Mouse (Mus musculus) liver, adult 2 months (tissue): ENCODE measurements around the gene Armc12. TPM values are rescaled to one million over a fixed set of nuclear protein-coding genes. Genes with fewer than 3 reads are reported as not detected.

Experiments
- DNase-seq: peaks from one replicate; pipeline ENCODE4 v3.0.0-alpha.2; 2011; ENCODE audit warnings: low read depth, low spot score; ENCODE audit errors: extremely low read depth
- H3K27ac ChIP-seq: fragments of 200-500 bp; replicated peaks from 2 replicates; pipeline ENCODE4 v1.5.1; 2012; ENCODE audit warnings: low read depth, mild to moderate bottlenecking, control low read depth, inconsistent platforms, low read length; ENCODE audit not compliant: insufficient read depth
- H3K27me3 ChIP-seq: fragments of 200-500 bp; 2 replicates; pipeline ENCODE4 v1.6.1; 2012; ENCODE audit warnings: mild to moderate bottlenecking, moderate library complexity, low read length, inconsistent platforms; ENCODE audit not compliant: control insufficient read depth, insufficient read depth
- H3K36me3 ChIP-seq: fragments of 200-500 bp; 2 replicates; pipeline ENCODE4 v1.6.1; 2012; ENCODE audit warnings: low read length, inconsistent platforms; ENCODE audit not compliant: control insufficient read depth, insufficient read depth
- H3K4me1 ChIP-seq: fragments of 200-500 bp; 2 replicates; pipeline ENCODE4 v1.6.1; 2011; ENCODE audit warnings: low read length; ENCODE audit not compliant: control insufficient read depth, insufficient read depth
- H3K4me3 ChIP-seq: fragments of 200-500 bp; 2 replicates; pipeline ENCODE4 v1.5.1; 2011; ENCODE audit warnings: low read depth, mild to moderate bottlenecking, control low read depth, low read length, moderate library complexity; ENCODE audit not compliant: insufficient read depth
- H3K79me2 ChIP-seq: fragments of 200-500 bp; 2 replicates; pipeline ENCODE4 v1.6.1; 2012; ENCODE audit warnings: inconsistent platforms, mild to moderate bottlenecking, low read length, moderate library complexity; ENCODE audit not compliant: control insufficient read depth, insufficient read depth
- H3K9ac ChIP-seq: fragments of 200-500 bp; 2 replicates; pipeline ENCODE4 v1.6.1; 2012; ENCODE audit warnings: low read depth, mild to moderate bottlenecking, control low read depth, inconsistent platforms, low read length
- CTCF ChIP-seq: fragments of 200-500 bp; IDR thresholded peaks from 2 replicates; pipeline ENCODE4 v1.5.1; 2011; ENCODE audit warnings: low read depth, low read length, control low read depth
- POLR2A ChIP-seq: fragments of 200-500 bp; IDR thresholded peaks from 2 replicates; pipeline ENCODE4 v1.6.1; 2011; ENCODE audit warnings: low read length, control low read depth; ENCODE audit not compliant: insufficient read depth; ENCODE audit errors: extremely low read depth
- WGBS: fragments of 180-500 bp; shearing (Covaris S2); methylation state at CpG from one replicate; pipeline ENCODE4 v1.1.7; 2018; 5-methylcytosine and 5-hydroxymethylcytosine counted together
- polyA plus RNA-seq: library from polyadenylated mRNA; depleted of rRNA; stranded (reverse); fragments of >200 nt; gene quantifications from 2 replicates; pipeline ENCODE4 v1.2.3, GENCODE M21; 2012
- total RNA-seq: library from RNA; depleted of rRNA; stranded (reverse); fragments of >200 nt; gene quantifications from 2 replicates; pipeline ENCODE4 v1.2.3, GENCODE M21; 2014

The Armc12 gene
- total and polyA plus RNA-seq, 2 experiments: not detected

GRCm38 (mm10) chr17:28518615-28519071, 12.0 kb upstream of the Armc12 start:
- TF ChIP-seq CTCF: no peak
- 0 out of 2 replicates have a peak, but pooled peaks have one; percentile 3 for TF ChIP-seq POLR2A
- Histone ChIP-seq H3K9ac (peak overlapping the region; percentile 90), H3K27ac (peak overlapping the region; percentile 90), H3K4me3 (peak overlapping the region; percentile 79), H3K27me3 (no peaks in the 10 kb centered on the region), H3K36me3 (no peaks in the 10 kb centered on the region), H3K79me2 (no peaks in the 10 kb centered on the region), H3K4me1 (peaks cover 22% of the 10 kb centered on the region)
- DNase-seq: no peak
- 52% methylated on average over 8 of the region's 8 CpGs for WGBS

- H3K9ac ChIP-seq: no peak overlapping the region
- DNase-seq: no peak
- H3K4me3 ChIP-seq: no peak overlapping the region
- no peak overlapping the region for H3K27ac ChIP-seq
- H3K4me1 ChIP-seq: peaks cover 22% of the 10 kb centered on the region
- TF ChIP-seq POLR2A: no peak
- TF ChIP-seq CTCF: peak; percentile 8; the same call in 1 of the 2 replicates
- 81% methylated on average over 3 of the region's 3 CpGs for WGBS
- H3K36me3 ChIP-seq: no peaks in the 10 kb centered on the region
- no peaks in the 10 kb centered on the region for H3K79me2 ChIP-seq
- no peaks in the 10 kb centered on the region for H3K27me3 ChIP-seq
Measured at GRCm38 (mm10) chr17:28519827-28520226, 10.8 kb upstream of the Armc12 start.

- no peaks in the 10 kb centered on the region for H3K36me3 ChIP-seq
- H3K4me3 ChIP-seq: no peak overlapping the region
- no peak overlapping the region for H3K9ac ChIP-seq
- no peaks in the 10 kb centered on the region for H3K79me2 ChIP-seq
- H3K27me3 ChIP-seq: no peaks in the 10 kb centered on the region
- WGBS: 89% methylated on average over 4 of the region's 4 CpGs
- peaks cover 22% of the 10 kb centered on the region for H3K4me1 ChIP-seq
- H3K27ac ChIP-seq: no peak overlapping the region
- TF ChIP-seq CTCF (no peak), POLR2A (no peak)
- DNase-seq: no peak
Measured at GRCm38 (mm10) chr17:28520561-28520960, 10.0 kb upstream of the Armc12 start.

GRCm38 (mm10) chr17:28521071-28521726, 9.4 kb upstream of the Armc12 start:
- no peaks in the 10 kb centered on the region for H3K79me2 ChIP-seq
- 79% methylated on average over 5 of the region's 5 CpGs for WGBS
- no peak overlapping the region for H3K27ac ChIP-seq
- TF ChIP-seq POLR2A: no peak
- TF ChIP-seq CTCF: no peak
- H3K36me3 ChIP-seq: no peaks in the 10 kb centered on the region
- no peak overlapping the region for H3K9ac ChIP-seq
- H3K4me3 ChIP-seq: no peak overlapping the region
- DNase-seq: no peak
- H3K4me1 ChIP-seq: peaks cover 19% of the 10 kb centered on the region
- no peaks in the 10 kb centered on the region for H3K27me3 ChIP-seq

DNA sequence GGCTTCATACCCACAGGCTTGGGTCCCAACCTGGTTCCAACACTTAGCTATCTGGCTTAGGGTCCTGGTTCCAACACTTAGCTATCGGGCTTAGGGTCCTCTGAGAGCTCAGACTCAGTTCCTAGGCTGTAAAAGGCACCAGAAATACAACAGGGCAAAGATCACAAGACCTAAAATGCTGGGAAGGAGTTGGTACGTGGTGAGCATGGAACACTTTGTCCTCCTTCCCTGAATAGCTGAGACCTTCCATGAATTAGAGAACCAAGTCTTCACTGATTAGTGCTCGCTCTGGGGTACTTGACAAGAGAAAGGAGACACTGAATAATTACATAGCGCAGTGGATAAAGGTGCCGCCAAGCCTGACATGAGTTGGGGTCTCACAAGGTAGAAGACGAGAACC, 8.7 kb upstream of the Armc12 start:
- Histone ChIP-seq H3K79me2 (no peaks in the 10 kb centered on the region), H3K4me1 (peaks cover 19% of the 10 kb centered on the region), H3K27me3 (no peaks in the 10 kb centered on the region), H3K36me3 (no peaks in the 10 kb centered on the region), H3K27ac (no peak overlapping the region), H3K4me3 (no peak overlapping the region), H3K9ac (0 out of 2 replicates have a peak overlapping the region, but pooled peaks have one; percentile 7)
- 55% methylated on average over 6 of the region's 6 CpGs for WGBS
- TF ChIP-seq POLR2A (no peak), CTCF (no peak)
- DNase-seq: no peak

DNA sequence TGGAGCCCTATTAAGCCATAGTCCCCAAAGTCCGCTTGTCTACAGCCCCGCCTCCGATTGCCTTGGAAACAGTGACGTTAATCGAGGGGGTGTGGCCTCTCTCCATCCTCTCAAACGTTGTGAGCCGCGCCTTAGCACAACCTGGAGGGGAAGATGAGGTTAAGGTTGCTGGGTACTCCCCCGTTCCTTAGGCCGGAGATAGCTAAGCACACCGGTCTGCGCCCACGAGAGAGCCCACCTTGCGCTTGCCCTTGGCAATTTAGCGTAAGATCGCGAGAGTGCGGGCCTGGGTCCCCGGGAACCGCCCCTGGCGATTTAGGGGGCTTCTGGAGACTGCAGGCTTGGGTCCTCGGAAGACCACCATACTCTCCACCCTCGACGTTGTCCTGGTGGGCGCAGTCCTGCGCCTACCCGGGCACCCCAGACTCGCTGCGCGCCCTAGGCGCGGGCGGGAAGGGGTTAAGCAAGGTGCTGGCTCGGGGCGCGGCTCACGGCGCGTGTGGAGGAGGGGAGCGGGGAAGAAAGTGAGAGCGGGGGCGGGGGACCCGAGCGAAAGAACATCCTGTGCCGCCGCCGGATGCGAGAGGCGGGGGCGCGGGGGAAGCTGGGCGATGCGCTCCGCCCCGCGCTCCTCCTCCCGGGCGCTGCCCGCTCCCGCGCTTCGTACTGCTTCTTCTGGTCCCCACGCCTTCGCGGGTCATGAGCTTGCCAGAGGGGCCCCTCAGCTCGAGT, 7.8 kb upstream of the Armc12 start:
- under 1% methylated on average over 52 of the region's 66 CpGs for WGBS
- TF ChIP-seq CTCF: no peak
- TF ChIP-seq POLR2A: peak; percentile 72
- Histone ChIP-seq H3K9ac (peak overlapping the region; percentile 87), H3K79me2 (no peaks in the 10 kb centered on the region), H3K36me3 (no peaks in the 10 kb centered on the region), H3K4me3 (peak overlapping the region; percentile 78), H3K27ac (peak overlapping the region; percentile 69), H3K27me3 (no peaks in the 10 kb centered on the region), H3K4me1 (peaks cover 16% of the 10 kb centered on the region)
- peak; percentile 75 for DNase-seq
